Mouse (Mus musculus) right cerebral cortex, adult 2 months (tissue): Measurements from ENCODE around the gene Tnrc6b.
"Not testable (repeated sequence)": the region's sequence is repeated elsewhere in the genome, so short reads cannot be mapped to it uniquely, and the experiment has no call there.

Experiments
- DNase-seq, 2 experiments: peaks; one replicate each; pipeline ENCODE4 v3.0.0; 2021 to 2022; ENCODE audit warnings: low spot score in 2 of 2

Gene Tnrc6b

DNA sequence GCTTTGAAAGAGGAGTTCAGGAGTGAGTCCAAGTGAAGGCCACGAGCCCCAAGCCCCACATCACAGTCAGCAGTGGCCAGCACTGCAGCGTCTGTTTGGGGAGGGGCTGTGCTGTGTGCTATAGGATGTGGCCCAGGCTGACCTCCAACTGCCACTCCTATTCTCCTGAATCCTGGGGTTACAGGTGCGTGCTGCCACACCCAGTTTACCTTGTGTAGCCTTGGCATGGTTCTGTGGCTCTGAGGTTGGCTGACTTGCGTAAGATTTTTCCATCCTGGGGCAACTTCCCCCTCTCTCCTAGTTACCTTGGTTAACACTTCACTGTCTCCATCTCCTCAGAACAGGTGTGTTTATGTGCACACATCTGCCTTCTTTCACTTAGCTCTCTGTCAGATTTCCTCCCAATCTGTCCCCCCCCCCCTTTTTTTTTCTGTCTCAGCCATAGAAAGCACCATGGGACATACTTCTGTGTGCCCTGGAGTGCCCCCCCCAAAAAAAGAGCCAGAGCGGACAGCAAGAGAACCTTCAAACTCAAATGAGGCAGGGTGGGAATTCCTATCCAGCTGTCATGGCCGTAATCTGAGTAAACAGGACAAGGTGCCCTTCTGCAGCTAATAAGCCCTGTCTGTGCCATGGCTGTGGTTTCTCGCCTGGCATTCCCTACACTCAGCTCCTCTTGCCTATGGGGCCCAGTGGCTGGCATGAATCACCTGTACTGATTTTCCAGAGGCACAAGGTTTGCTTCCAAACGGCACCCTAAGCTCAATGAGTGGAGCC lies 9.4 kb upstream of the Tnrc6b start:
- no peak for DNase-seq

DNA sequence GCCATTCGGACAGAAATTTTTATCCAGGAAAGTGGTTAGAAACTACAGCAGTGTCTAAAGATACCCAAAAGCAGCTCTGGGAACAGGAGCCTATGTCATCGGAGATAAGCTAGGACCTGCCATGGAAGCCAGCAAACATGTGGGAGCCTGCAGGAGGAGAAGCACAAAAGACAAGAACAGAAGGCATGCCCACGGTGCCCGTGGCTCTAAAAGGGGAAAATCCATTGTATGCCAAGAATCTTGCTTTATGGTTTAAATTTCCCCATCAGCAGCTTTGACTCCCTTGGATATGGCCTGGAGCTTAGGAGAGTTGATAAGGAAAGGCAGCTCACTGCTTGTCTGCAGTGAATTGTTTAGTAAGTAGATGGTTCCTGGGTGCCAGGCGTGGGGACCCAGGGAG lies 8.2 kb upstream of the Tnrc6b start:
- peak; percentile 14 to 36 for DNase-seq

DNA sequence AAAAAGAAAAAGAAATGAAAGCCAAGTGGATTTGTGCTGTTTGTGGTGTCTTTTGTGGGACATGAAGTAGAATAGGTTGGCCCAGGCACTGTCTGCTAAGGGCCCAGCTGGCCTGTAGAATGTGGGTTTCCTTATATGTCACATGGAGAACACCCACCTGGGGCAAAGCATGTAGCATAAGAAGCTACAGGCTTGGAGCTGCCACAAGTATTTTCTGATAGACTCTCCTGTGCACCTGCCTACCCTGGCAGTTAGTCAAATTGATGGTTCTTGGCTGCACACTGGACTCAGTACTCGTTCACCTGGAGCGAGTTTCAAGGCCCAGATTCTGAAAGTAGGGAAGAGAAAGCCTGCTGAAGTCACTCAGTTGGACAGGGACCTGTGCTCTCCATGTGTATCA lies 7.6 kb upstream of the Tnrc6b start:
- no peak for DNase-seq

DNA sequence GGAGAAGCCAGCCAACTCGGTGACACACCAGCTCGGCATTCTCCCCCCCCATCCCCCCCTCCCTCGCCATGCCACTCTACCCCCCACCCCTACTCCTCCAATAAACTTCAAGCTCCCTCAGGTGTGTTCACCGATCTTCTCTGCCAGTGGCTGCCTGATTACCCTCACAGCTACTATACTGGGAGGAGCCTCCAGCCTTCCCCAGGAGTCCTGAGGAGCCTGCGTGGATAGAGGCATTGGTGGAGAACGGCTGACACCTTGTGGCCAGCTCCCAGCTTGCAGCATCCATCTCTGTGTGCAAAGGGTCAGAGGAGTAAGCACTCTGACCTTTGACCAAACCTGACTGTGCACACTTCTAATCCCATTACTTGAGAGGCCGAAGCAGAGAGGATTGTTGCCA lies 6.8 kb upstream of the Tnrc6b start:
- DNase-seq: peak; percentile 85 to 86

DNA sequence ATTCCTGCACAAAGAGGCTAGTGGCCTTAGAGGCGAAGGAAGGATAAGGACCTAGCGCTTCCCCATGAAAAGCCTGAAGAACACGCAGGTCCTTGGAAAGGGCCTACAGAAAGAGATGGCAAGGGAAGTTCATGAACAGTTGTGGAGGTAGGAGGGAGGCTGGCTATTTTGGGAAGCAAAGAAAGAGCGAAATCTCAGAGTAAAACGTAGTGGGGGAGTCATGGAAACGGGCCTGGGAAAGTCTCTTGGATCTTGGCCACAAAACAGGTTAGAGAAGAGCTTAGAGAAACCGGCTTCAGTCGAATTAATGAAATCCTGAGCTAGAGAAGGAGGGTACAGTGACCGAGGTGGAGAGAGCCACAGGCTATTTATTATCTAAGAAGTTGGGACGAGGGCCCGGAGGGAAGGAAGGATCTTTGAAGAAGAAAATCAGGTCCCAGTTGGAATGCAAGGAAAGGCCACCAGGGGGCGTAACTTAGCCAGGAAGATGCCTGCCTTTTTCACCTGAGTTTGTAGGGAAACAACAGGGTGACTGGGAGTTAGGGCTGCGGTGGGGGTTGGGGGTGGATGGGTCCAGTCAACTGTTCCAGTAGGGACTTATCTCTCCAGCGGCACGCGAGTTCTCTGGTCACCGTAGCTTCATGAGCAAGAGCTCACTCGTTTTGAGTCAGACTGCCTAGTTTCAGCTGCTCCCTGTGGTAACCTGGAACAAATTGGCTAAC lies 5.1 kb upstream of the Tnrc6b start:
- peak; percentile 89 to 93 for DNase-seq

DNA sequence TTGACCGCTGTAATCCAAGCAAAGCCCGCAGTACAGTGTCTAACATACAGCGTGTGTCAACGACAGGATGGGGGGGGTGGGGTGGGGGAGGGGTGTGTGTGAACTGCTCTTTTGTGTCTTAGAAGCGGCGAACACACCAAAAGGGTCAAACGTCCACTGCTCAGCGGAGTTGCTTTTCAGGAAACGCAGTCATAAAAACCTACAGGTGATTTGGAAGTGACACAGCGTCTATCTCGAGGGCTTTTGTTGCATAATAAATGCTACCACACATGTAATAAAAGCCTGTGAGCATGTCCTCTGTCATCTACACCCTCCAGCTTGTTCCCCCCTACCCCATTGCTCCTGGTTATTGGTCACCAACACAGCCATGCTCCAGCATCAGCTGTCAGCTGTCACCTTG lies 4.5 kb upstream of the Tnrc6b start:
- peak in 1 of 2 experiments; percentile 13 for DNase-seq

DNA sequence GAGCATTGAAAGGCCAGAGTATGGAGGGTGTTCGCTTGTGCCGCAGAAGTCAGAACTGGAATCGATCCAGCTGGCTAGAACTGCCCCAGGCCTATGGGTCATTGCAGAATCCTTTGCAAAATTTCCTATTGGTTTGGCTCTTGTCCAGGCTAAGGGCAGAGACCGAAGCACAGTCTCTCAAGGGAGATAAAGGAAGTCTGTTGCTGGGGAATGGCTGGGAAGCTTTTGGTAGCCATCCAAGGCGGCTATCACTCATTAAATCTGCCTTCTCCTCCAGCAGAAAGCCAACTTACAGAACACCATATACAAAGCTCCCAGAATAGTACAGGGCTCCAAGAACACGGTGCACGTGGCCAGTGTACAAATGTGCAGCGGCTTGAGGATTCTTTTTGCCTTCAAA lies 4.0 kb upstream of the Tnrc6b start:
- DNase-seq: peak; percentile 27 to 35

DNA sequence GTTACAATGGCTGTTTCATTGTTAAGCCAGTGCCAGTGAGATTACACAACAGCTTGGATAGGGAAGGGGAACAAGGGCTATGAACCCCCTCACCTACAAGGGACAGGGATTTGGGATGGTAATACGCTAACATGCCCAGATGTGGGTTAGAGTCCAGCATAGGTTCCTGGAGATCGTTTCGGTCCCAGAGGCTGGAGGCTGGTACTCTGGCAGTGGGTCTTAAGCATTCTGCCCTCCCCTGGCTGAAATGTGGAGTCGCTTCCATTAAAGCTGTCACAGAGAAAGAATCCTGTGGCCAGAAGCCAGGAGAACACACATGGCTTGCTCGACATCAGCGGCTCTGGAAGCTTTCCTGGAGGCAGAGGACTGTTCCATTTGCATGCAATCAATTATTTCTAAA lies 1.5 kb upstream of the Tnrc6b start:
- DNase-seq: no peak

DNA sequence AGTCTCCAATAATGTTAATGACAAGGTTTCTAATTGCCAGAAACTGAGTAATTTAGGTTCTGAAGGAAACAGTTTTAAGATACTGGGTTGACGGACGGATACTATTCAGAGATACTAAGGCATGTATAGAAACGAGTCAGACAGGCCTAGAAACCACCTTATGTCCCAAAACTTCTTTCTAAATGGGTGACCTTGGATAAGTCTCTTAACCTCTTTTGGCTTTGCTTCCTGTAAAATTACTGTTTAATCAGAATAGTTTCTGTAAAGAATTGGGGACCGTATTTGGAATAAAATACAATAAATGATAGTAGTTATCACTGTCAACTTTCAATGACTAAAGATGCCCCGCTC lies 881 bp upstream of the Tnrc6b start:
- DNase-seq: no peak

DNA sequence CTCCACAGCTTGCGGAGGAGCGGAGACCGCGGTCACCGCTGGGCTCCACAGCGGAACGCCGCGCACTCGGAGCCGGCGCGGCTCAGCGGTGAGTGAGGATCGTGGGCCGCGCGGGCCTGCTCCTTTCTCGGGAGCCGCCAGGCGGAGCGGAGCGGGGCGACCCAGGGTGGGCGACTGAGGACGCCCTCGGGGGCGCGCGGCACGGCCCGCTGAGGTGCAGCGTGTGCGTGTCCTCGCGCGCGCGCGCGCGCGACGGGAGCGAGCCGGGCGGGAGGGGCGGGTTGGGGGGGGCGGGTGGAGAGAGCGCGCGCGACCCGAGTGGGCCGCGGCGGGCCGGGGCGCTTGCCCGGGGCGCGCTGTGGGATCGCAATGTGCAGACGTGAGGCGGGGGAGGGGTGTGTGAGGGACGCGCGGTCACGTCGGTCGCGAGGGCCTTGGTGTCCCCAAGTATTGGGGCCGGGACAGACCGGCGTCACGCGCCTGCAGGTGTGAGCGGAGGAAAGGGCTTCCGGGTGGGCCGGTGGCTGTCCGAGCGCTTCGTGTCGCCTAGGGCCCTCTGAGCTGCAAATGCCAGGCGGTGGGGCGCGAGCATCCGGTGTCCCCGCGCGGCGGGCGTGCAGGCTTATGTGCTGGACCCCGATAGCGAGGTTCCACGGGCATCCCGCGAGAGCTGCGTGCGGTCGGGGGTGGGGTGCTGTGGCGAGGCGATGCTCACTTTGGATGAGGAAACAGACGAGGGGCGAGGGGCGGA lies 463 bp downstream of the Tnrc6b start:
- peak; percentile 53 to 62 for DNase-seq

DNA sequence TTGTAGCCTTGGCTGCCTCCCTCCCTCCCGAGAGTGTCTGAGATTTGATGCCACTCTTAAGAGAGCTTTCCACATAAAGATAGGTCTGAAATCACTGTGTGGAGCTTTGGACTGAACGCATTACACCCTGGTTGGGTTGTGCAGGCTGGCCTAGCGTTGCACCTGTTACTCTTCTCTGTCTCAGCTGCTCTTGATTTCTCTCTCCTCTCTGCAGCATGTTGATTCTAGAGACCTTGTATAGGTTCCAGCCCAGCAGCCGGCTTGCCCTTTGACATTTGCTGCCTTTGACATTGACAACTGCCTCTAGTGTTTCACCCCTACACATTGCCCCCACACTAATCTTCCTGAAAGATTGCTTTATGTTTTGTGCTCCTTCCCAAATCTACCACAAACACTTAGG lies 3.2 kb downstream of the Tnrc6b start:
- no peak for DNase-seq

DNA sequence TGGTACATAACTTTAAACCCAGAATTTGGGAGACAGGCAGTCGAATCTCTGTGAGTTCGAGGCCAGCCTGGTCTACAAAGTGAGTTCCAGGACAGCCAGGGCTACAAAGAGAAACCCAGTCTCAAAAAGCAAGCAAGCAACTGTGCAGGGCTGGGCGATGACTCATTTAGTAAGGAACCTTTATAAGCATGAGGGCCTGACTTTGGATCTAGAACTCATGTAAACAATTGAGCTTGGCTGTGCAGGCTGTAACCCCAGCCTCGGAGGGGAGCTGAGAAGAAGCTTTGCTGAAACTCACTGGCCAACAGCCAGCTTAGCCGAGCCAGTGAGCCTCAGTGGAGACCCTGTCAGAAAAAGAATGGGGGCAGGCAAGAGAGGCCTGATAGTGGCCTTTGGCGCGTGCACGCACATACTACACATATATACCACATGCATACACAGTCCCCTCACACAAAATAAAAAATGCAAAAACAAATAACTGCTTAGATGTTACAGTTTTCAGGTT lies 5.6 kb downstream of the Tnrc6b start:
- no peak for DNase-seq

DNA sequence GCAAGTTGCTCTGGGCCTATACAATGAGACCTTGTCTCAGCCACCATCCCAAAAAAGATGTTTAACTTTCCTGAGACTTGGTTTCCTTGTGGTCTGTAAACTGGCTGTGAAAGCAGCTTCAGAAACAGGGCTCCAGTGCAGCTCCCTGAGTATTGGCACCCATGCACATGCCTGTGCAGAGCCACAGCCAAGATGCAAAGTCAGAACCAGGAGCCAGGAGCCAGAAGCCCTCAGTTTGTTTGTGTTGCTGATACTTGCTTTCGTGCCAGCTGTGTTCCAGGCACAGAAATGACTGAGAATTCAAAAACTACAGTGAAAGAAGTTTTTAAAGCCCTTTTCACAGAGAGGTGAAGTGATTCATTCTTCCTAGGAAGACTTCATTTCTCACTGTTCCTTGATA lies 6.3 kb downstream of the Tnrc6b start:
- no peak for DNase-seq

DNA sequence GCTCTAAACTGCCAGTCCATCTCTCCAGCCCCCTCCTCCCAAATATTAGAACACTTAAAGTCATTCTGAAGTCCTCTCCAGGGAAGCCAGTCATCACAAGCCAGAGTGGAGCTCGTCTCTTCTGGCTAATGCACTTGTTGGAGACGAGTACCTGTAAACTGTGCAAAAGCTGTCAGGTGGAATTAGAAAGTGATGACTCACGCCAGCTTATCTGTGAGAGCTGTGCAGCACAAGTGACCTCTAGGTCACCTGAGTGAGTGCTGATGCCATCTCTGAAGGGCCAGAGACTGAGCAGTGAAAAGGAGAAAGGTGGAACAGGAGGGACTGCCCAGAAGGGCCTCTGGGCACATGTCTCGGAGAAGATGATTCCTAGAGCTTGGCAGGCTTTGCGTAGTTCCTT lies 9.1 kb downstream of the Tnrc6b start:
- DNase-seq: no peak

DNA sequence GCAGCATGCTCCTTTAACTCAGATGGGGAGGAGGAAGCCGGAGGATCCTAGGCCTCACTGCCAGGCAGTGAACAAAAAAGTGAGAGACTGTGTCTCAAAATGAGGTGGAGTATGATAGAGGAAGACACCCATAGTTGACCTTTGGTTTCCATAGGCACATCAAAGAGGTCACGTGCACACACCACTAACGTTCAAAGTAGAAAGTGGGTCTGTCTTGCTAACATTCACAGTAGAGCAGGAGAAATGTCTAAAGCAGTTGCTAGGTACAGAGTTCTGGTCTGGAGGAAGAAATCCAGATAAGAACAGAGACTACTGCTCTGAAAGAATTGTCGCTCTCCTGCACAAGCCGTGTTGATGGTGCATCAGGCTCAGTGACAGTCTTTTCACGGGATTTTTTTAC lies 10.7 kb downstream of the Tnrc6b start:
- no peak for DNase-seq

DNA sequence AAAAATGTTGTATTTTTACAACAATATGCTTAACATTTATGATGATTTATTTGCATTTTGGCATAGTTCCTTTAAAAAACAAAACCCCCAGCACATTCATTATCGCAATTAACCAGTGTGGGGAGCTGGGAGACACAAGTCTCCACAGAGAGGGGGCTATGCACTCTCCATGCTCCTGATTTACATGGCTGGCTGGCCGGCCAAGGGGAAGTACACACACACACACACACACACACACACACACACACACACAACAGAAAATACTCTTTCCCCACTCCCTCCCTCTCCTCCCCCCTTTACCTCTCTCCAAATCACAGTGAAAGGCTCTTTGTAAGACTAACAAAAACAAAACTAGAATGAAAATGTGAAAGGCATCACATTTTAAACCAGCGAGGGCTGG lies 11.3 kb downstream of the Tnrc6b start:
- no peak for DNase-seq

DNA sequence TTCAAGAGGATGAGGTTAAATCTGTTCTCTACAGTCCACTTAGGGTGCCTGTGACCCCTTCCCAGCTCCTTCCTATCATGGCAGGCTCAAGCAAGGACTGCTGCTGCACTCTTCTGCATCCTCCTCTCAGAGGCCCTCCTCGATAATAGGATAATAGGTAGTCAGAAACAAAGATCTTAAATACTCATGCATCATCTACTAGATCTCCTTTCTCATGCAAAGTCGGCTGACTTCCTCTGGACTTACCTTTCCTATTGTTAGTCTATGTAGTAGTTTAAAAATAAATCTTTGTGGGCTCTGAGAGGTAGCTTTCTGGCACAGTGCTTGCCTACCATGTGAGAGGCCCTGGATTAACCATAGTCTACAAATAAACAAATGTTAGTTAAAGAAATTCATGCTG lies 18.4 kb downstream of the Tnrc6b start:
- no peak for DNase-seq

DNA sequence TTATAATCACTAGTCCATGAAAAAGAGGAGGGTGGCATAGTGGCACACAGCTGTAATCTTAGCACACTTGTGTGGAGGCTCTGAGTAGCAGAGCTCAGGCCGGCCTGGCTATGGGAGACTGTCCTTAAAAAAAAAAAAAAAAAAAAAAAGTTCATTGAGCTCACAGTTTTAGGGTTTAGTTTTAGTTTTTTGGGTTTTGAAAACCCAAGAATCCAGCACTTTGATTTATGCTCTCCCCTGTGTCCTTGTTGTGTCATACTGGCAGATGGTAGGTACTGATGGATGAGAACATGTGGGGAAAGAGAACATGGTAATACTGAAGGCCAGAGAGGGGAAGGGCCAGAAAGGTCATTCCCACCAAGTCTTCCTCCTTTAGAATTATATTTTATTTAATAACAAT lies 19.9 kb downstream of the Tnrc6b start:
- no peak for DNase-seq

DNA sequence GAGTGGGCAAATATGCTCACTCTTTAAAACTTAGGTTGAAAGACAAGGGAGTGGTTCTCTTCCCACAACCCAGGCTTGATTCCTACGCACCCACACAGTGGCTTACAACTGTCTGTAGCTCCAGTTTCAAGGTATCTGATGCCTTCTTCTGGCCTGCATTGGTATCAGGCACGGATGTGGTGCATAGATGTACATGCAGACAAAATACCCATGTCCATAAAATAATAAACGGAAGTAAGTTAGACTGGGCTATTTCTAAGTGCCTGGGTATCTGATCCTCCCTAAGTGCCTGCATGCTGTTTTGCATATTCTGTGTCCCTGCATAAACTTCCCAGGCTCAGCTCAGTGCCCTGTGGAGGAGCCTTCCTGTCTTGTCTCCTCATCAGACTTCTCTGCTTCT lies 20.4 kb downstream of the Tnrc6b start:
- DNase-seq: no peak

DNA sequence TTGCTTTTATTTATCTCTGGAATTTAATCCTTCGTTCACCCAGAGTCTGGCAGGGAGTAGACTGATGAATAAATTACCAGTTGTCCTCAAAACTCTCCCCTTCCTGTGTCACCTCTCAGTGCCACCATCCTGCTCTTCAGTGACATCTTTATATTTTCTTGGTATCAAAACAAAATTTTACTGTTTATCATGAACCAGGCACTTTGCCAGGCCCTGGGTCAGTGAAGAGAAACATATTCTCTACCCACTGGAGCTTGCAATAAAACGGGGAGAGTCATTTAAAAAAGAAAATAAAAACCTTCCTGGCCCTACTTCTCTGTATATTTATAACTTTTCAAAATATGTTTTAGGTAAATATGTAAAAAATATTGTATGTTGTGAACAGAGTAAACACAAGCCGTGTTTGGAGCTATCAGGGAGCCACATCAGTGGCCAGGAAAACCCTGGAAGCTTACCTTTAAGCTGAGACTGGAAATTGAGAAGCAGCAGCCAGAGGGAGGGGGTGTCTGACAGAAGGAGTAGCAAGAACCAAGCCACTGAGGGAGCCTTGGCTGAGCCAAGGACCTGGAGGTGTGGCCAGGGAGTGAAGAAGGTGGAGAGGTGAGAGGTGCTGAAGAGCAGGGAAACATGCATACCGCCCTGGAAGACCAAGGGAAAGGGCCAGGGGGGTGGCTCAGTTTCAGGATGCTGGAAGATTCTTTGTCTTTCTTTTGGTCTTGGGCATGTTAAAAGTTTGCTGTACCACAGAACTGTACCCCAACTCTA lies 21.3 kb downstream of the Tnrc6b start:
- DNase-seq: no peak

DNA sequence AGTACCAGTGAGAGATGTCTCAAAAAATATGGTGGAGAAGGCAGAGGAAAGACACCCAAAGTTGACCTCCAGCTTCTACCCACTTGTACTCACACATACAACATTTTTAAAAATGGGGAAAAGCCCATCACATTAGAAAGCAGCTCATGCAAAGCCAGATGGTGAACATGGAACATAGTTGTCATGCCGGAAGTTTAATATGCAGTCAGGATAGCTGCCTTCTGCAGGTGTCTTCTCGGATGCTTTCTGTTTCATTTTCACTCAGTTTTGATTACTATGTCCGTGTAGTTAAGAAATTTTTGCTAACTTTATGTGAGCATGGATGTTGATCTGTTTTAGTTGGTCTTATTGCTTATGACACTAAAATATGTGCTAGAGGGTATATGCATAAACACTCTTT lies 24.2 kb downstream of the Tnrc6b start:
- no peak for DNase-seq

DNA sequence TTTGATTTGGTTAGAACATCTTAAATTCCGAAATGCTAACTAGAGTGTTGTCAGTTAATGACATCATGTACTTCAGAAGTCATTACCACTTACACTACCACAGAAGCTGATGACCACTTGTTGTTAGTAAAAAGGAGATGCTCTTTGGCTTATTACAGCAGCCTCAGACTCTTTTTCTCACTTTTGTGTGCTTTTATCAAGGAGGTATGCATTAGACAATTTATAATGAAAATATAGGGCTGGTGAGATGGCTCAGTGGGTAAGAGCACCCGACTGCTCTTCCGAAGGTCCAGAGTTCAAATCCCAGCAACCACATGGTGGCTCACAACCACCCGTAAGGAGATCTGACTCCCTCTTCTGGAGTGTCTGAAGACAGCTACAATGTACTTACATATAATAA lies 24.6 kb downstream of the Tnrc6b start:
- DNase-seq: not testable (repeated sequence)
